Mouse (Mus musculus) hindbrain, postnatal 0 days (tissue): ENCODE measurements around the gene Nanos3. TPM values are rescaled to one million over a fixed set of nuclear protein-coding genes. Genes with fewer than 3 reads are reported as not detected.

Source experiments
- ATAC-seq: fragments of 200-750 bp; cut with Nextera tagmentation; 2 replicates; pipeline ENCODE4 v1.8.0; 2017; ENCODE audit warnings: mild to moderate bottlenecking, moderate TSS enrichment, moderate library complexity
- DNase-seq: peaks from one replicate; pipeline ENCODE4 v3.0.0-alpha.2; 2015; ENCODE audit warnings: low spot score
- H3K27ac ChIP-seq: fragments of 300-500 bp; sonication (generic); 2 replicates; pipeline ENCODE4 v1.5.1; 2014; ENCODE audit warnings: mild to moderate bottlenecking
- H3K27me3 ChIP-seq: fragments of 300-500 bp; sonication (generic); 2 replicates; pipeline ENCODE4 v1.6.1; 2014; ENCODE audit warnings: low read length, mixed read lengths; ENCODE audit not compliant: insufficient read depth
- H3K36me3 ChIP-seq: fragments of 300-500 bp; sonication (generic); 2 replicates; pipeline ENCODE4 v1.6.1; 2014; ENCODE audit warnings: low read length, mixed read lengths; ENCODE audit not compliant: insufficient read depth
- H3K4me1 ChIP-seq: fragments of 300-500 bp; sonication (generic); 2 replicates; pipeline ENCODE4 v1.6.1; 2014; ENCODE audit warnings: antibody characterized with exemption, low read length, mixed read lengths; ENCODE audit not compliant: insufficient read depth
- H3K4me2 ChIP-seq: fragments of 300-500 bp; sonication (generic); 2 replicates; pipeline ENCODE4 v1.6.1; 2014; ENCODE audit warnings: low read depth, mild to moderate bottlenecking, low read length, moderate library complexity, mixed read lengths
- H3K4me3 ChIP-seq: fragments of 300-500 bp; sonication (generic); 2 replicates; pipeline ENCODE4 v1.5.1; 2014; ENCODE audit warnings: low read length
- H3K9ac ChIP-seq: fragments of 300-500 bp; sonication (generic); replicated peaks from 2 replicates; pipeline ENCODE4 v1.6.1; 2014; ENCODE audit warnings: mild to moderate bottlenecking, low read length, moderate library complexity, mixed read lengths
- H3K9me3 ChIP-seq: fragments of 300-500 bp; sonication (generic); 2 replicates; pipeline ENCODE4 v1.6.1; 2016; ENCODE audit warnings: low read length, mixed read lengths
- CTCF ChIP-seq: IDR thresholded peaks from 2 replicates; pipeline ENCODE4 v1.5.1; 2016; ENCODE audit warnings: antibody characterized with exemption, control low read depth, low read depth
- WGBS: fragments of 180-500 bp; shearing (Covaris S2); extraction: QIAGEN DNeasy Blood & Tissue Kit; methylation state at CpG from one replicate; pipeline ENCODE4 v1.1.7; 2014; 5-methylcytosine and 5-hydroxymethylcytosine counted together
- polyA plus RNA-seq: library from polyadenylated mRNA; unstranded; fragments of >200 nt; fragmentation: Nextera tagmentation; extraction: Ambion mirVana; gene quantifications from 2 replicates; pipeline ENCODE4 v1.2.1, GENCODE M21; 2015
- total RNA-seq: library from RNA; depleted of rRNA; stranded (reverse); fragments of >200 nt; gene quantifications from 2 replicates; pipeline ENCODE4 v1.2.3, GENCODE M21; 2014

The Nanos3 gene
- total and polyA plus RNA-seq, 2 experiments from 2014 or later = 3.2 to 11.5 TPM

- H3K36me3 ChIP-seq = peaks cover 7% of the 10 kb centered on the region; the same call in 1 of the 2 replicates
- ATAC-seq = peak; percentile 5; the same call in 1 of the 2 replicates
- 81% methylated on average over 5 of the region's 5 CpGs for WGBS
- DNase-seq = no peak
- H3K27ac ChIP-seq = 0 out of 2 replicates have a peak overlapping the region, but pooled peaks have one; percentile 58
- peaks cover 12% of the 10 kb centered on the region for H3K4me1 ChIP-seq
- no peak for TF ChIP-seq CTCF
- no peaks in the 10 kb centered on the region for H3K9me3 ChIP-seq
- peak overlapping the region; percentile 81 for H3K9ac ChIP-seq
- H3K4me3 ChIP-seq = peak overlapping the region; percentile 61; the same call in 1 of the 2 replicates
- H3K27me3 ChIP-seq = no peaks in the 10 kb centered on the region
- H3K4me2 ChIP-seq = peak overlapping the region; percentile 72
Measured at GRCm38 (mm10) chr8:84148531-84148850, 36.5 kb downstream of the Nanos3 start.

- peak within 1 kb of the TSS; percentile 72 for H3K4me2 ChIP-seq
- WGBS = 15% methylated on average over 49 of the region's 49 CpGs
Measured at GRCm38 (mm10) chr8:84147769-84148530, 37.1 kb downstream of the Nanos3 start, which contains the start of the genes Cc2d1a and 4930432K21Rik. Cc2d1a (minus strand) TSS chr8:84147936. 4930432K21Rik (plus strand) TSS chr8:84148025.

GRCm38 (mm10) chr8:84147324-84147766, 37.7 kb downstream of the Nanos3 start:
- no peak; the same call in none of the 2 replicates for ATAC-seq
- Histone ChIP-seq H3K36me3 (peaks cover 18% of the 10 kb centered on the region), H3K27ac (peak overlapping the region; percentile 58; the same call in 1 of the 2 replicates), H3K4me3 (peak overlapping the region; percentile 61), H3K9ac (peak overlapping the region; percentile 81), H3K4me2 (peak overlapping the region; percentile 72), H3K4me1 (peaks cover 12% of the 10 kb centered on the region), H3K27me3 (no peaks in the 10 kb centered on the region), H3K9me3 (no peaks in the 10 kb centered on the region)
- WGBS = 8% methylated on average over 14 of the region's 14 CpGs
- TF ChIP-seq CTCF = peak; percentile 2; the same call in 1 of the 2 replicates
- peak; percentile 25 for DNase-seq

More at GRCm38 (mm10) chr8:84147769-84148530, 37.1 kb downstream of the Nanos3 start, which contains the start of the genes Cc2d1a and 4930432K21Rik:
- H3K4me1 ChIP-seq = peaks cover 12% of the 10 kb centered on the region
- H3K36me3 ChIP-seq = peaks cover 12% of the 10 kb centered on the region; the same call in 1 of the 2 replicates
- H3K9me3 ChIP-seq = no peaks in the 10 kb centered on the region
- H3K4me3 ChIP-seq = peak within 1 kb of the TSS; percentile 61
- DNase-seq = peak; percentile 97
- peak; percentile 94 for ATAC-seq
- H3K27me3 ChIP-seq = no peaks in the 10 kb centered on the region
- H3K27ac ChIP-seq = peak within 1 kb of the TSS; percentile 58; the same call in 1 of the 2 replicates
- H3K9ac ChIP-seq = peak within 1 kb of the TSS; percentile 81
- TF ChIP-seq CTCF = peak; percentile 1; the same call in 1 of the 2 replicates

- H3K36me3 ChIP-seq = peaks cover 41% of the 10 kb centered on the region
- peaks cover 12% of the 10 kb centered on the region for H3K4me1 ChIP-seq
- no peaks in the 10 kb centered on the region for H3K27me3 ChIP-seq
- no peak overlapping the region for H3K4me2 ChIP-seq
- no peak overlapping the region for H3K27ac ChIP-seq
- WGBS = 92% methylated on average over 8 of the region's 8 CpGs
- H3K4me3 ChIP-seq = no peak overlapping the region
- no peak overlapping the region for H3K9ac ChIP-seq
- ATAC-seq = no peak
- TF ChIP-seq CTCF = no peak
- DNase-seq = no peak
- H3K9me3 ChIP-seq = no peaks in the 10 kb centered on the region
Measured at GRCm38 (mm10) chr8:84144636-84145245, 40.3 kb downstream of the Nanos3 start.

- Histone ChIP-seq H3K9me3 (no peaks in the 10 kb centered on the region), H3K36me3 (peaks cover 75% of the 10 kb centered on the region), H3K4me3 (no peak overlapping the region), H3K4me2 (no peak overlapping the region), H3K9ac (no peak overlapping the region), H3K27me3 (no peaks in the 10 kb centered on the region), H3K27ac (no peak overlapping the region), H3K4me1 (no peaks in the 10 kb centered on the region)
- WGBS = 90% methylated on average over 4 of the region's 4 CpGs
- DNase-seq (no peak), ATAC-seq (no peak)
- TF ChIP-seq CTCF = no peak
Measured at GRCm38 (mm10) chr8:84140838-84141237, 44.2 kb downstream of the Nanos3 start.

GRCm38 (mm10) chr8:84137848-84138247, 47.2 kb downstream of the Nanos3 start:
- DNase-seq (no peak), ATAC-seq (no peak)
- Histone ChIP-seq H3K36me3 (peaks cover 86% of the 10 kb centered on the region), H3K27me3 (no peaks in the 10 kb centered on the region), H3K9me3 (no peaks in the 10 kb centered on the region), H3K9ac (no peak overlapping the region), H3K27ac (no peak overlapping the region), H3K4me2 (no peak overlapping the region), H3K4me3 (no peak overlapping the region), H3K4me1 (no peaks in the 10 kb centered on the region)
- no peak for TF ChIP-seq CTCF
- WGBS = 92% methylated on average over 3 of the region's 3 CpGs
